Mouse (Mus musculus) intestine, postnatal 0 days (tissue): Measurements from ENCODE around the gene Utp3. TPM values are rescaled to one million over a fixed set of nuclear protein-coding genes. Genes with fewer than 3 reads are reported as not detected.
A peak's percentile ranks its signal among the peaks of the same experiment; 100 is the strongest.

Source experiments
- ATAC-seq: fragments of 200-750 bp; cut with Nextera tagmentation; 2 replicates; pipeline ENCODE4 v1.8.0; 2017; ENCODE audit warnings: mild to moderate bottlenecking, moderate TSS enrichment, moderate library complexity
- H3K27ac ChIP-seq: fragments of 300-500 bp; sonication (generic); 2 replicates; pipeline ENCODE4 v1.5.1; 2014; ENCODE audit warnings: mild to moderate bottlenecking, low read depth, low read length, moderate library complexity
- H3K27me3 ChIP-seq: fragments of 300-500 bp; sonication (generic); replicated peaks from 2 replicates; pipeline ENCODE4 v1.6.1; 2014; ENCODE audit warnings: low read length, mixed read lengths; ENCODE audit not compliant: control insufficient read depth, insufficient read depth
- H3K36me3 ChIP-seq: fragments of 300-500 bp; sonication (generic); 2 replicates; pipeline ENCODE4 v1.6.1; 2014; ENCODE audit warnings: mild to moderate bottlenecking, moderate library complexity; ENCODE audit not compliant: control insufficient read depth, insufficient read depth
- H3K4me1 ChIP-seq: fragments of 300-500 bp; sonication (generic); replicated peaks from 2 replicates; pipeline ENCODE4 v1.6.1; 2014; ENCODE audit warnings: antibody characterized with exemption, low read length, mixed read lengths; ENCODE audit not compliant: control insufficient read depth, insufficient read depth
- H3K4me2 ChIP-seq: fragments of 300-500 bp; sonication (generic); replicated peaks from 2 replicates; pipeline ENCODE4 v1.6.1; 2014; ENCODE audit warnings: low read depth, mild to moderate bottlenecking, moderate library complexity
- H3K4me3 ChIP-seq: fragments of 300-500 bp; sonication (generic); 2 replicates; pipeline ENCODE4 v1.5.1; 2014; ENCODE audit warnings: low read depth, low read length
- H3K9ac ChIP-seq: fragments of 300-500 bp; sonication (generic); 2 replicates; pipeline ENCODE4 v1.6.1; 2014; ENCODE audit warnings: mild to moderate bottlenecking, low read depth, low read length
- H3K9me3 ChIP-seq: fragments of 300-500 bp; sonication (generic); 2 replicates; pipeline ENCODE4 v1.6.1; 2016; ENCODE audit warnings: mixed run types; ENCODE audit not compliant: control insufficient read depth
- CTCF ChIP-seq: sonication (generic); IDR thresholded peaks from 2 replicates; pipeline ENCODE4 v1.5.1; 2016; ENCODE audit warnings: low read depth, mild to moderate bottlenecking, control low read depth, antibody characterized with exemption, moderate library complexity
- WGBS: fragments of 180-500 bp; shearing (Covaris S2); extraction: QIAGEN DNeasy Blood & Tissue Kit; methylation state at CpG from one replicate; pipeline ENCODE4 v1.1.7; 2014; 5-methylcytosine and 5-hydroxymethylcytosine counted together
- polyA plus RNA-seq: library from polyadenylated mRNA; unstranded; fragments of >200 nt; fragmentation: Nextera tagmentation; extraction: Ambion mirVana; gene quantifications from 2 replicates; pipeline ENCODE4 v1.2.1, GENCODE M21; 2015

The Utp3 gene
- polyA plus RNA-seq, 1 experiment from 2014 or later: 27.8 TPM

- Histone ChIP-seq H3K4me2 (no peak overlapping the region), H3K9ac (no peak overlapping the region), H3K4me1 (0 out of 2 replicates have a peak, but pooled peaks cover 7% of the 10 kb centered on the region), H3K27ac (no peak overlapping the region), H3K36me3 (no peaks in the 10 kb centered on the region; the same call in 1 of the 2 replicates), H3K27me3 (no peaks in the 10 kb centered on the region), H3K4me3 (no peak overlapping the region), H3K9me3 (no peaks in the 10 kb centered on the region)
- 68% methylated on average over 9 of the region's 9 CpGs for WGBS
- TF ChIP-seq CTCF: no peak
- no peak for ATAC-seq
Observed at GRCm38 (mm10) chr5:88583271-88584031, 29.2 kb downstream of the Utp3 start.

GRCm38 (mm10) chr5:88584061-88584460 lies 29.8 kb downstream of the Utp3 start:
- 55% methylated on average over 9 of the region's 9 CpGs for WGBS
- no peak overlapping the region for H3K9ac ChIP-seq
- no peaks in the 10 kb centered on the region; the same call in 1 of the 2 replicates for H3K36me3 ChIP-seq
- no peak for TF ChIP-seq CTCF
- no peak overlapping the region for H3K4me2 ChIP-seq
- H3K4me1 ChIP-seq: 0 out of 2 replicates have a peak, but pooled peaks cover 7% of the 10 kb centered on the region
- no peaks in the 10 kb centered on the region for H3K9me3 ChIP-seq
- no peaks in the 10 kb centered on the region for H3K27me3 ChIP-seq
- no peak for ATAC-seq
- H3K27ac ChIP-seq: no peak overlapping the region
- no peak overlapping the region for H3K4me3 ChIP-seq

- 71% methylated on average over 7 of the region's 7 CpGs for WGBS
- Histone ChIP-seq H3K9ac (no peak overlapping the region), H3K36me3 (no peaks in the 10 kb centered on the region; the same call in 1 of the 2 replicates), H3K4me2 (no peak overlapping the region), H3K4me3 (no peak overlapping the region), H3K27me3 (no peaks in the 10 kb centered on the region), H3K27ac (peak overlapping the region; percentile 41; the same call in 1 of the 2 replicates), H3K9me3 (no peaks in the 10 kb centered on the region), H3K4me1 (0 out of 2 replicates have a peak, but pooled peaks cover 7% of the 10 kb centered on the region)
- ATAC-seq: no peak
- no peak for TF ChIP-seq CTCF
Observed at GRCm38 (mm10) chr5:88586407-88587174, 32.3 kb downstream of the Utp3 start.

- Histone ChIP-seq H3K4me1 (0 out of 2 replicates have a peak, but pooled peaks cover 7% of the 10 kb centered on the region), H3K9ac (no peak overlapping the region), H3K4me2 (peak overlapping the region; percentile 42), H3K4me3 (peak overlapping the region; percentile 12; the same call in 1 of the 2 replicates), H3K36me3 (no peaks in the 10 kb centered on the region; the same call in 1 of the 2 replicates), H3K27me3 (no peaks in the 10 kb centered on the region), H3K27ac (no peak overlapping the region), H3K9me3 (no peaks in the 10 kb centered on the region)
- 28% methylated on average over 13 of the region's 13 CpGs for WGBS
- peak; percentile 94 for ATAC-seq
- TF ChIP-seq CTCF: peak; percentile 44
Observed at GRCm38 (mm10) chr5:88587211-88587934, 33.1 kb downstream of the Utp3 start.

GRCm38 (mm10) chr5:88588481-88588880 lies 34.2 kb downstream of the Utp3 start:
- WGBS: 51% methylated on average over 5 of the region's 5 CpGs
- no peak for ATAC-seq
- Histone ChIP-seq H3K4me3 (no peak overlapping the region), H3K9me3 (no peaks in the 10 kb centered on the region), H3K4me1 (0 out of 2 replicates have a peak, but pooled peaks cover 7% of the 10 kb centered on the region), H3K36me3 (no peaks in the 10 kb centered on the region; the same call in 1 of the 2 replicates), H3K27me3 (no peaks in the 10 kb centered on the region), H3K9ac (no peak overlapping the region), H3K4me2 (no peak overlapping the region), H3K27ac (no peak overlapping the region)
- TF ChIP-seq CTCF: no peak
